Mouse (Mus musculus) ES-E14 (cell line): ENCODE data around the gene Fkbp6.

Source experiments
- CHD2 ChIP-seq: IDR thresholded peaks from 2 replicates; pipeline ENCODE4 v1.6.1; 2014; ENCODE audit warnings: mild to moderate bottlenecking, low read depth, low read length, inconsistent platforms
- HCFC1 ChIP-seq: IDR thresholded peaks from 2 replicates; pipeline ENCODE4 v1.6.1; 2012; ENCODE audit warnings: low read length, inconsistent platforms, borderline replicate concordance; ENCODE audit not compliant: insufficient read depth
- MAFK ChIP-seq: IDR thresholded peaks from 2 replicates; pipeline ENCODE4 v1.6.1; 2014; ENCODE audit warnings: mild to moderate bottlenecking, low read depth, low read length, inconsistent platforms; ENCODE audit not compliant: insufficient read depth
- ZC3H11A ChIP-seq: IDR thresholded peaks from 2 replicates; pipeline ENCODE4 v1.6.1; 2012; ENCODE audit warnings: low read depth, mild to moderate bottlenecking, inconsistent platforms, low read length, borderline replicate concordance

- TF ChIP-seq CHD2 (no peak), ZC3H11A (no peak), MAFK (no peak), HCFC1 (no peak)
These were observed 25.3 kb upstream of the Fkbp6 start for GRCm38 (mm10) chr5:135375167-135375566.
